Mouse (Mus musculus): ENCODE data around the gene Clcn1.

- no peak for TF ChIP-seq ELF1 (IDR thresholded peaks at IDR 0.05; ENCODE audit: low read depth, low read length)
- no peak for TF ChIP-seq POLR2A (IDR thresholded peaks at IDR 0.05; ENCODE audit: control insufficient read depth in 1 of 2, insufficient read depth in 1 of 2, low read depth in 1 of 2, low read length in 2 of 2, poor library complexity in 1 of 2)
- no peak for TF ChIP-seq MXI1 (IDR thresholded peaks at IDR 0.05; ENCODE audit: low read depth, low read length)
Observed at GRCm38 (mm10) chr6:42323371-42324066, 37.0 kb downstream of the Clcn1 start.

Data from MEL (cell line).